Mouse (Mus musculus) erythroblast, embryonic 14.5 days (primary cell): ENCODE data around the gene Psat1.

ENCODE experiments used
- GATA1 ChIP-seq: IDR thresholded peaks from 2 replicates; pipeline ENCODE4 v1.6.1; 2012; ENCODE audit warnings: low read length, inconsistent platforms, mixed read lengths
- TAL1 ChIP-seq: IDR thresholded peaks from 3 replicates; pipeline ENCODE4 v1.6.1; 2012; ENCODE audit warnings: low read length, inconsistent platforms, mixed read lengths

GRCm38 (mm10) chr19:15948426-15948825 lies 1.3 kb upstream of the Psat1 start:
- TF ChIP-seq TAL1 (no peak), GATA1 (no peak)
